Mouse (Mus musculus): ENCODE data around the gene Zfp583.

DNA sequence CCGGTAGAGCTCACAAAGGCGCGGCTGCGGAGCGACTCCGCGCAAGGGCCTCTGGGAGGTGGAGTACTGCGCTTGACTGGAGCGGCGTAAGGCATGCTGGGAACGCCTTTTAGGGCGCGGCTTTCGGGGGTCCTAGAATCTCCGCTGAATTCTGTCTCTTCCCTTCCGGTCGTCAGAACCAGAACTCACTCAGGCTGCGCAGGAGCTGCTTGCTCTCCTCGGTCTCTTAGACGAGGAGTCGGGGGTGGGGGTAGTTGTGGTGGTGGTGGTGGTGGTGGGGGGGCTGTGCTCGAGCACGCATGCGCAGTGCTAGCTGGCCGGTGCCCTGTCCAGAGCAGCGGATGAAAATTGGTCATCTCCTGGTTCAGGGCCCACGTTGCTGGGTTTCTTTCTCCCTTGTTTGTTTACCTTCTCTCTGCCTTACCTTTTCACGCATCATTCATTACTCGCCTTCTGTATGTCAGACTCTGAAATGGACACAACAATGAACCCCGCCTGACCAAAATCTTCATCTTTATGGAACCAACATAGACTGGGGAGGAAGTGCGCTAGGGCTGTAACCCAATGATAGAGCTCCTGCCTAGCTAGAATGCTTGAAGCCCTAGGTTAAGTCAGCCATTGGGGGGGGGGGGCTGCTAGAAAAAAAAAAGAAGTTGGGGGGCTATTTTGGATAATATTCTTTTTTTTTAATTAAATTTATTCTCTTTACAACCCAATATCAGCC lies at the start of gene Zfp583:
- no peak for TF ChIP-seq CTCF (conservative IDR thresholded peaks at IDR 0.05; ENCODE audit: insufficient read depth, insufficient read length, low read depth, low read length)
- no peak for TF ChIP-seq POLR2A (IDR thresholded peaks at IDR 0.05; ENCODE audit: low read depth, low read length)

All from kidney, adult 2 months (tissue).